In the genomic region with DNA sequence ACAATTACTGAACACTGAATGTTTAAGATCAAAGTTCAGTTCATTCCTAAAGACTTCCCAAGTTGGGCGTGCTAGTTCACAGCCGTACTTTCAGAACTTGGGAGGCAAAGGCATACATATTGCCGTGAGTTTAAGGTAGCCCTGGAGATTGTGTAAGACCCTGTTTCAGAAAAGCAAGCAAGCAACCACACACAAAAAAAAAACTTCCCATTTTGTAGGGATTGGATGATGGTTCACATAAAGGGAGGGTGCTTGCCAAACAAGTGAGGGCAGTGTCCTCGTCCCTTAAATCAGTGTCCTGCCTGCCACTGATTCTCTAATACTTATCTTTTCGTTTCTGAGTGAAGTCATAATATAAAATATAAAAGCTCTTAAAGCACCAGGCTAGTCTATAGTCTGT, we compare ENCODE assay signal across 16 mouse cellular contexts. TPM values are rescaled to one million over a fixed set of nuclear protein-coding genes. Genes with fewer than 3 reads are reported as not detected.
"Had no signal": no experiment of that assay in that cellular context is flagged by ENCODE, and none has a peak within 500 bp of the region (broad histone marks: within the 10 kb centered on the region; RNA-seq: fewer than 3 reads in every experiment).

No protein-coding gene starts in this region.

- ATAC-seq: hindbrain, postnatal 0 days; intestine, embryonic 16.5 days had no signal

- DNase-seq: gastrocnemius, adult 2 months; gastrocnemius, postnatal 10 days; gastrocnemius, postnatal 25 days; heart, adult 2 months; heart, postnatal 14 days; heart, postnatal 36 days; kidney, adult 11 months; kidney, adult 8-10 months; kidney, postnatal 10 days; kidney, postnatal 25 days; kidney, postnatal 4 days; liver; liver, embryonic 13.5 days had no signal

RNA-seq across cellular contexts. Expression of a gene that starts 7.8 kb away (rescaled TPM):
- total RNA-seq: hematopoietic stem cell, adult 5-6 weeks had no signal

RNA-seq across cellular contexts. Expression of a gene that starts 37.7 kb away (rescaled TPM):
- total RNA-seq: gastrocnemius, adult 2 months; gastrocnemius, postnatal 25 days; heart, postnatal 36 days; hematopoietic stem cell, adult 5-6 weeks had no signal
